Mouse (Mus musculus): Measurements from ENCODE around the gene Ern2.

- TF ChIP-seq CTCF (IDR thresholded peaks at IDR 0.05; ENCODE audit: control insufficient read depth, insufficient read depth, low read length), result no peak
- TF ChIP-seq POLR2A (IDR thresholded peaks at IDR 0.05; ENCODE audit: borderline replicate concordance, control insufficient read depth, low read depth, low read length), result no peak
Observed at GRCm38 (mm10) chr7:122191097-122191496, 5.1 kb upstream of the Ern2 start.

All from bone marrow, adult 2 months (tissue).